Mouse (Mus musculus) frontal cortex, adult (tissue): ENCODE measurements around the gene Wdr90.

Experiments used
- ATAC-seq: cut with Nextera tagmentation; 2 replicates; pipeline ENCODE4 v1.9.2; 2017; ENCODE audit warnings: mild to moderate bottlenecking, moderate library complexity, mixed read lengths; ENCODE audit not compliant: low TSS enrichment

The Wdr90 gene

GRCm38 (mm10) chr17:25860832-25861703 lies at the start of gene Wdr90:
TSS of gene Wdr90 (minus strand) at chr17:25861501.
- peak; percentile 97 for ATAC-seq

GRCm38 (mm10) chr17:25907640-25908039 lies 46.3 kb upstream of the Wdr90 start:
- peak; percentile 76; the same call in 1 of the 2 replicates for ATAC-seq

- no peak for ATAC-seq
Measured at GRCm38 (mm10) chr17:25903061-25903460, 41.8 kb upstream of the Wdr90 start.

DNA sequence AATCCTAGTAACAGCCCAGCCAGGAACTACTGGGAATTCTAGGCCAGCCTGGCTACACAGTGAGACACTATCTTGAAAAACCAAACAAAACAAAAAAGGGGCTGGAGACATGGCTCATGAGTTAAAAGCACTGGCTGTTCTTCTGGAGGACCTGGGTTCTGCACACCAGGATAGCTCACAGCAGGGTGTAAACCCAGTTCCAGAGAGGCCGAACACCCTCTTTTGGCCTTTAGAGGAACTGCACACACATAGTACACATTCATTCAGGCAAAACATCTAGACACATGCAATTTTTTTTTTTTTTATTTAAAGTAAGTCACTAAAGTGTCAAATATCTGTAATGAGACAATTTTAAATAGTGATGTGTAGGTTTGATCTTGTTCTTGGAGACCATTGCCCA lies 38.9 kb upstream of the Wdr90 start:
- no peak for ATAC-seq

GRCm38 (mm10) chr17:25895891-25896290 lies 34.6 kb upstream of the Wdr90 start:
- ATAC-seq: no peak

- ATAC-seq: no peak
Measured at GRCm38 (mm10) chr17:25895415-25895814, 34.1 kb upstream of the Wdr90 start.

GRCm38 (mm10) chr17:25893975-25894617 lies 32.8 kb upstream of the Wdr90 start:
- ATAC-seq: peak; percentile 89

DNA sequence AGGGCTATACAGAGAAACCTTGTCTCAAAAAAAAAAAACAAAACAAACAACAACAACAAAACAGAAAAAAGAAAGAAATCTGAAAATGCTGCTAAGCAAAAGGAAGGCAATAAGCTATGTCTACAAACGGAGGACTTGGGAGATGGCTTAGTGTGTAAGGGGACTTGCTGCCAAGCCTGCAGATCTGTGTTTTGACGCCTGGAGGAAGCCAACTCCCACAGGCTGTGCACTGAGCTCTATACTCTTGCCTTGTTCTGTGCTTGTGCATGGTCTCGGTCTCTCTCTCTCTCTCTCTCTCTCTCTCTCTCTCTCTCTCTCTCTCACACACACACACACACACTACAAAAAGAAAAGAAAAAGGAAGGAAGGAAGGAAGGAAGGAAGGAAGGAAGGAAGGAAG lies 27.5 kb upstream of the Wdr90 start:
- ATAC-seq: peak; percentile 90; the same call in 1 of the 2 replicates

GRCm38 (mm10) chr17:25887467-25887866 lies 26.2 kb upstream of the Wdr90 start:
- ATAC-seq: no peak

GRCm38 (mm10) chr17:25886806-25887205 lies 25.5 kb upstream of the Wdr90 start:
- ATAC-seq: no peak

GRCm38 (mm10) chr17:25885636-25886035 lies 24.3 kb upstream of the Wdr90 start:
- peak; percentile 43; the same call in 1 of the 2 replicates for ATAC-seq

- no peak for ATAC-seq
Measured at GRCm38 (mm10) chr17:25883824-25884223, 22.5 kb upstream of the Wdr90 start.

GRCm38 (mm10) chr17:25883268-25883667 lies 22.0 kb upstream of the Wdr90 start:
- ATAC-seq: no peak

DNA sequence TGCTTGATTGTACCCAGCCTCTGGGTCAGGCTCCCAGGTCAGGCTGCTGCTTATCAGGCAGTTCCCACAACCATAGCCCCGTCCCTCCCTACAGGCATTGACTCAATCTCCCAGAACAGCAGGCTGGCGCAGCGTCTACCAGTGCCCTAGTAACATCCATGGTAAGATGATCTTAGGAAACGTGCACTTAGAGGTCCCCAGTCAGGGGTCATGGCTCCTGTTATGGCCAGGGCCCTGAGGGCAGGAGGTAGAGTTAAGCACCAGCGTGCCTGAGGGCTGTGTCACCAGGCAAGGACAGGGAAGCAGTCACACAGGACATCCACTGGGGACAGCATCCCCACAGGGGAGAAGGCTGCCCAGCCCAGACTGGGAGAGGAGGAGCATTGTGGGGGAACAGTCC lies 21.0 kb upstream of the Wdr90 start:
- ATAC-seq: no peak

GRCm38 (mm10) chr17:25881691-25882090 lies 20.4 kb upstream of the Wdr90 start:
- no peak for ATAC-seq

- no peak for ATAC-seq
Measured at GRCm38 (mm10) chr17:25880913-25881641, 19.8 kb upstream of the Wdr90 start.

- ATAC-seq: no peak
Measured at GRCm38 (mm10) chr17:25880196-25880910, 19.1 kb upstream of the Wdr90 start, which contains the start of gene Wfikkn1. TSS of gene Wfikkn1 (minus strand) at chr17:25880858.

DNA sequence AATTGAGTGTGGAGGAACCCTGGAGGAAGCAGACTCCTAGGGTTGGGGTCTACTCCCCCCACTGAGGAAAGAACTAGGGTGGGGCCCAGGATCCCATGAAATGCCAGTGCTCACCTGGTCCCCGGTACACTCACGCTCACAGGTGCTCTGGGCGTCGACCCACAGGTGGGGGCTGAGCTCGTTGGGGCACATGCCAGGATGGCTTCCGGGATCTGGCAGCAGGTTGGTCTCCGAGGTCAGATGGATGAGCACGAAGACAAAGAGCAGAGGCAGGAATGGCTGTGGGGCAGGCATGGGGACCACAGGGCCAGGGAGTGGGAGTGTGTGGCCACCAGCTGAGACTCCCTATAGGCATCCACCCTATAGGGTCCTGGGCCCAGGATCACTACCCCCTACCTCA lies 18.4 kb upstream of the Wdr90 start:
- ATAC-seq: no peak

DNA sequence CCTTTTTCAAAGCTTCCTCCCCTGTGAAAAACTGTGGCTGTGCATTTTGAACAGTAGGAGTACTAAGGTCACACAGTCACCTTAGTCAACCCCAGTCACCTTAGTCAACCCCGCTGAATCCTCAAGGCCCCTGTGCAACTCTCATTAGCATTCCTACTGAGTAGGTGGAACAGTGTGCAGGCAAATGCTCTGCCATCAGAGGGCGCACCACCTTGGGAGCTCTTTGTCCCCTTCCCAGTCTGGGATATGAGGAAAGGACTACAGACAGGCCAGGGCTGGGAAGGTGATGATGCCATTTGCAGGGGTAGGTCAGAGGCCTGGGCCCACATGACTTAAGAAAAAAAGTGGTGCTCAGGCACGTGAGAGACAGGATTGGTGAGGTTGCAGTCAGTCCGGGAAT lies 18.0 kb upstream of the Wdr90 start:
- ATAC-seq: no peak

GRCm38 (mm10) chr17:25878611-25879180 lies 17.4 kb upstream of the Wdr90 start:
- no peak for ATAC-seq
